Mouse (Mus musculus) myocyte (in vitro differentiated cells): Measurements from ENCODE around the gene Gsg1. TPM values are rescaled to one million over a fixed set of nuclear protein-coding genes. Genes with fewer than 3 reads are reported as not detected.

ENCODE experiments used
- H3K27me3 ChIP-seq: one replicate; pipeline ENCODE4 v1.6.1; 2011; ENCODE audit not compliant: control insufficient read depth, insufficient read depth, insufficient read length
- H3K36me3 ChIP-seq: one replicate; pipeline ENCODE4 v1.6.1; 2011; ENCODE audit not compliant: control insufficient read depth, insufficient read depth
- H3K4me2 ChIP-seq: one replicate; pipeline ENCODE4 v1.6.1; 2011; ENCODE audit warnings: low read depth, control low read depth
- H3K4me3 ChIP-seq: one replicate; pipeline ENCODE4 v1.5.1; 2011; ENCODE audit warnings: mild to moderate bottlenecking, control low read depth, moderate library complexity
- H3K79me2 ChIP-seq: one replicate; pipeline ENCODE4 v1.6.1; 2011; ENCODE audit not compliant: control insufficient read depth, insufficient read depth
- H3ac ChIP-seq: one replicate; pipeline ENCODE4 v1.6.1; 2011; ENCODE audit not compliant: control insufficient read depth, insufficient read length
- CEBPB ChIP-seq: IDR thresholded peaks from 2 replicates; pipeline ENCODE4 v1.6.1; 2011; ENCODE audit warnings: mild to moderate bottlenecking, moderate library complexity; ENCODE audit not compliant: poor library complexity, insufficient read depth, severe bottlenecking
- E2F4 ChIP-seq: IDR thresholded peaks from one replicate; pipeline ENCODE4 v1.6.1; 2011; ENCODE audit warnings: mild to moderate bottlenecking, control low read depth, moderate library complexity; ENCODE audit not compliant: insufficient read depth
- MAX ChIP-seq: IDR thresholded peaks from one replicate; pipeline ENCODE4 v1.6.1; 2011; ENCODE audit warnings: low read depth, mild to moderate bottlenecking, control low read depth
- MYOD1 ChIP-seq, 3 experiments: IDR thresholded peaks; one replicate each; pipeline ENCODE4 v1.6.1; 2011; ENCODE audit warnings: control low read depth in 2 of 3, low read depth in 2 of 3, mild to moderate bottlenecking in 2 of 3, moderate library complexity in 1 of 3; ENCODE audit not compliant: insufficient read length in 2 of 3, control insufficient read depth in 1 of 3
- MYOG ChIP-seq, 3 experiments: IDR thresholded peaks; one replicate each; pipeline ENCODE4 v1.6.1; 2011; ENCODE audit warnings: control low read depth in 2 of 3, low read depth in 2 of 3, mild to moderate bottlenecking in 2 of 3; ENCODE audit not compliant: insufficient read length in 2 of 3, control insufficient read depth in 1 of 3, insufficient read depth in 1 of 3
- POLR2A ChIP-seq: IDR thresholded peaks from one replicate; pipeline ENCODE4 v1.6.1; 2011; ENCODE audit warnings: low read depth, mild to moderate bottlenecking, control low read depth, moderate library complexity; ENCODE audit not compliant: insufficient read length
- POLR2AphosphoS2 ChIP-seq: IDR thresholded peaks from one replicate; pipeline ENCODE4 v1.6.1; 2011; ENCODE audit warnings: low read depth, control low read depth; ENCODE audit not compliant: insufficient read length
- REST ChIP-seq: IDR thresholded peaks from one replicate; pipeline ENCODE4 v1.6.1; 2011; ENCODE audit warnings: mild to moderate bottlenecking, control low read depth, moderate library complexity; ENCODE audit not compliant: insufficient read depth, insufficient read length
- SRF ChIP-seq: IDR thresholded peaks from one replicate; pipeline ENCODE4 v1.6.1; 2011; ENCODE audit warnings: low read depth; ENCODE audit not compliant: control insufficient read depth, insufficient read length
- TCF12 ChIP-seq: IDR thresholded peaks from one replicate; pipeline ENCODE4 v1.6.1; 2011; ENCODE audit warnings: mild to moderate bottlenecking, control low read depth; ENCODE audit not compliant: poor library complexity, insufficient read depth, severe bottlenecking
- TCF3 ChIP-seq: IDR thresholded peaks from one replicate; pipeline ENCODE4 v1.6.1; 2011; ENCODE audit warnings: low read depth, control low read depth; ENCODE audit not compliant: insufficient read length
- USF1 ChIP-seq: IDR thresholded peaks from one replicate; pipeline ENCODE4 v1.6.1; 2011; ENCODE audit warnings: low read depth, mild to moderate bottlenecking, control low read depth, moderate library complexity
- polyA plus RNA-seq: library from polyadenylated mRNA; unstranded; fragments of >200 nt; fragmentation: generic; extraction: Trizol; gene quantifications from one replicate; pipeline ENCODE4 v1.2.1, GENCODE M21; 2012; ENCODE audit warnings: missing spikeins

Gene Gsg1
- polyA plus RNA-seq, 1 experiment = 0.04 TPM

GRCm38 (mm10) chr6:135202668-135203067, 51.5 kb downstream of the Gsg1 start:
- no peak for TF ChIP-seq SRF
- TF ChIP-seq POLR2AphosphoS2 = no peak
- TF ChIP-seq POLR2A = no peak
- no peak for TF ChIP-seq E2F4
- TF ChIP-seq MYOG (IDR thresholded peaks at IDR 0.05; ENCODE audit: control insufficient read depth in 1 of 3, insufficient read depth in 1 of 3, insufficient read length in 2 of 3, low read depth in 2 of 3) = no peak
- TF ChIP-seq USF1 = no peak
- TF ChIP-seq CEBPB = no peak
- TF ChIP-seq MAX = no peak
- no peak overlapping the region for H3ac ChIP-seq
- no peaks in the 10 kb centered on the region for H3K36me3 ChIP-seq
- H3K4me2 ChIP-seq = no peak overlapping the region
- H3K4me3 ChIP-seq = no peak overlapping the region
- H3K79me2 ChIP-seq = no peaks in the 10 kb centered on the region
- H3K27me3 ChIP-seq = no peaks in the 10 kb centered on the region

- Histone ChIP-seq H3K27me3 (no peaks in the 10 kb centered on the region), H3K4me2 (no peak overlapping the region), H3K36me3 (no peaks in the 10 kb centered on the region), H3ac (no peak overlapping the region), H3K79me2 (no peaks in the 10 kb centered on the region), H3K4me3 (no peak overlapping the region)
- TF ChIP-seq POLR2A (no peak), TCF12 (no peak)
Measured at GRCm38 (mm10) chr6:135200122-135200957, 53.8 kb downstream of the Gsg1 start.

DNA sequence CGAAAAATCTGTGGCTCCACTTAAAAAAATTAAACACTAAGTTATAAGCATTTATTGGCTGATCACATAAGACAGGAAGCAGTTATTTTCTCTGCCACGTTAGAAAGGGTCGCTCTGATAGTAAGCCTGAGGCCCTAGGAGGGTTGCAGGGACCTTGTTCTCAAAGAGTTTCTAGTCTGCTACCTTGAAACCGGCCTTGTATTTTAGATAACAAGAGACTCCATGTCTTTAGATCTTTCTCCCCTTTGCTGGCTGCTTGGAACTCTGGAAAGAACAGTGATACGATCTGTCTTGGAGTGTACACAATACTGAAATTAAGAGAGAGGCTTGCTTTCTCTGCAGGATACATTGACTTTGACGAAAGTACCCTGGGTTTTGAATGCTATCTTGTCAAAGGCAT, 55.4 kb downstream of the Gsg1 start:
- H3K4me3 ChIP-seq = peak overlapping the region; percentile 36
- TF ChIP-seq TCF12 = no peak
- TF ChIP-seq MAX = no peak
- no peak for TF ChIP-seq E2F4
- no peak for TF ChIP-seq REST
- TF ChIP-seq POLR2A = no peak
- no peak for TF ChIP-seq TCF3
- TF ChIP-seq USF1 = no peak
- no peak for TF ChIP-seq SRF
- no peak for TF ChIP-seq MYOD1 (IDR thresholded peaks at IDR 0.05; ENCODE audit: control insufficient read depth in 1 of 3, insufficient read length in 2 of 3, low read depth in 2 of 3)
- TF ChIP-seq POLR2AphosphoS2 = no peak
- TF ChIP-seq MYOG (IDR thresholded peaks at IDR 0.05; ENCODE audit: control insufficient read depth in 1 of 3, insufficient read depth in 1 of 3, insufficient read length in 2 of 3, low read depth in 2 of 3) = no peak
- H3K27me3 ChIP-seq = no peaks in the 10 kb centered on the region
- no peaks in the 10 kb centered on the region for H3K36me3 ChIP-seq
- peak overlapping the region; percentile 18 for H3ac ChIP-seq
- peak overlapping the region; percentile 84 for H3K4me2 ChIP-seq
- H3K79me2 ChIP-seq = no peaks in the 10 kb centered on the region

DNA sequence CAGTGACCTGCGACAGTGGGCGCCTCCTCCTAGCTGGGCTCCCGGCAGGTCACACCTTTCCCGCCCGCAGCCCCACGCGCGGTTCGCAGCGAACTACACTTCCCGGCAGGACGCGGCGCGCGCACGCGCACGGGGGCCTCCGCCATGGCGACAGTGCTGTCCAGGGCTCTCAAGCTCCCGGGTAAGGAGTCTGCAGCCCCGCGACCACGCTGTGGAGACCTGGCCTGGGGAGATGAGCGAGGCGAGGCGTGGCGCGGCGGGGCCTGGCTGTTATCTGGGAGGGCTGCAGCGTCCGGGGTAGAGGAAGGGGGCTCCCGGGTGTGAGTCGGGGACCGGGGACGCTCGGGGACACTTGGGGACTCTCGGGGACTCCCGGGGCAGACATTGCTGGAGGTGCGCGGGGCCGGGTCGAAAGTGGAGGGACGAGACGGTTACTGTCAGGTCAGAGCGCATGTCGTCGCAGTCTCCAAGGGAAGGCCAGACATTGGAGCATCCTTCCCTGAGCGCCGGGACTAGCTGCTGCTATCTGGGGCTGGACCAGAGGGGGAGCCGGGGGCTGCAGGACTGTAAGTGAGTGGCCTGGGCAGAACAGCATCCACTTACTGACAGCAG, 56.1 kb downstream of the Gsg1 start, which contains the start of the genes Fam234b and Hebp1:
TSS of gene Fam234b (plus strand) at position 57 of the 612 bp plus-strand sequence.
TSS of gene Hebp1 (minus strand) at position 102 of the 612 bp plus-strand sequence.
- Histone ChIP-seq H3K4me2 (peak within 1 kb of the TSS; percentile 84), H3K4me3 (peak within 1 kb of the TSS; percentile 36), H3K36me3 (no peaks in the 10 kb centered on the region), H3K79me2 (no peaks in the 10 kb centered on the region), H3K27me3 (no peaks in the 10 kb centered on the region), H3ac (peak within 1 kb of the TSS; percentile 18)
- TF ChIP-seq SRF = no peak
- TF ChIP-seq MYOG (IDR thresholded peaks at IDR 0.05; ENCODE audit: control insufficient read depth in 1 of 3, insufficient read depth in 1 of 3, insufficient read length in 2 of 3, low read depth in 2 of 3) = no peak
- peak; percentile 37 for TF ChIP-seq POLR2AphosphoS2
- TF ChIP-seq TCF12 = no peak
- TF ChIP-seq POLR2A = peak; percentile 54

DNA sequence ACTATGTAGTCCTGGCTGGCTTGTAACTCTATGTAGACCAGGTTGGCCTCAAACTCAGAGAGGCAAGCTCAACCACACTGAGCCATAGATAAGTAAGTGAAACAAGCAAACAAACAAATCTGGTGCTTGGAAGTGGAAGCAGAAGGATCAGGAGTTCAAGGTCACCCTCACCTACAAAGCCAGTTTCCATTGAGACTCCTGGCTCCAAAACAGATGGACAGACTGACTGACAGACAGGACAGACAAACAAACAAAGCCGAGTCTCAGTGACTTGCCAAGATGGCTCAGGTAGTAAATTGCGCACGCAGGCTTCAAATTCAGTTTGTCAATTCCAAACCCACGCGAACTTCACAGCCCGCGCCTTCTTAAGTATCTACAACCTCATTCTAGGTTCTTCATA, 56.7 kb downstream of the Gsg1 start:
- Histone ChIP-seq H3K36me3 (no peaks in the 10 kb centered on the region), H3K4me2 (peak overlapping the region; percentile 84), H3K27me3 (no peaks in the 10 kb centered on the region), H3K79me2 (no peaks in the 10 kb centered on the region), H3K4me3 (peak overlapping the region; percentile 36), H3ac (peak overlapping the region; percentile 18)
- TF ChIP-seq TCF3 (no peak), POLR2A (no peak), MAX (no peak)
